Mouse (Mus musculus) forebrain, embryonic 16.5 days (tissue): ENCODE measurements around the gene Oprm1. TPM values are rescaled to one million over a fixed set of nuclear protein-coding genes. Genes with fewer than 3 reads are reported as not detected.
"Not testable (repeated sequence)": the region's sequence is repeated elsewhere in the genome, so short reads cannot be mapped to it uniquely, and the experiment has no call there.

ENCODE experiments used
- ATAC-seq: fragments of 200-750 bp; cut with Nextera tagmentation; 2 replicates; pipeline ENCODE4 v1.8.0; 2017; ENCODE audit warnings: mild to moderate bottlenecking, moderate library complexity
- H3K27ac ChIP-seq: fragments of 300-500 bp; sonication (generic); 2 replicates; pipeline ENCODE4 v1.5.1; 2014; ENCODE audit warnings: low read length, control low read depth
- H3K27me3 ChIP-seq: fragments of 300-500 bp; sonication (generic); replicated peaks from 2 replicates; pipeline ENCODE4 v1.6.1; 2014; ENCODE audit warnings: low read length; ENCODE audit not compliant: control insufficient read depth, insufficient read depth
- H3K36me3 ChIP-seq: fragments of 300-500 bp; sonication (generic); 2 replicates; pipeline ENCODE4 v1.6.1; 2014; ENCODE audit not compliant: control insufficient read depth, insufficient read depth
- H3K4me1 ChIP-seq: fragments of 300-500 bp; sonication (generic); replicated peaks from 2 replicates; pipeline ENCODE4 v1.6.1; 2014; ENCODE audit warnings: low read length; ENCODE audit not compliant: control insufficient read depth, insufficient read depth
- H3K4me2 ChIP-seq: fragments of 300-500 bp; sonication (generic); 2 replicates; pipeline ENCODE4 v1.6.1; 2014; ENCODE audit warnings: mild to moderate bottlenecking, low read length, control low read depth
- H3K4me3 ChIP-seq: fragments of 300-500 bp; sonication (generic); replicated peaks from 2 replicates; pipeline ENCODE4 v1.5.1; 2014; ENCODE audit warnings: mild to moderate bottlenecking, low read length, control low read depth
- H3K9ac ChIP-seq: fragments of 300-500 bp; sonication (generic); replicated peaks from 2 replicates; pipeline ENCODE4 v1.6.1; 2014; ENCODE audit warnings: low read depth, low read length, control low read depth
- H3K9me3 ChIP-seq: fragments of 300-500 bp; sonication (generic); 2 replicates; pipeline ENCODE4 v1.6.1; 2016; ENCODE audit warnings: low read length; ENCODE audit not compliant: control insufficient read depth
- WGBS: fragments of 180-500 bp; shearing (Covaris S2); extraction: QIAGEN DNeasy Blood & Tissue Kit; methylation state at CpG from one replicate; pipeline ENCODE4 v1.1.7; 2014; 5-methylcytosine and 5-hydroxymethylcytosine counted together
- polyA plus RNA-seq: library from polyadenylated mRNA; unstranded; fragments of >200 nt; fragmentation: Nextera tagmentation; extraction: Ambion mirVana; gene quantifications from 2 replicates; pipeline ENCODE4 v1.2.1, GENCODE M21; 2015

The Oprm1 gene
- polyA plus RNA-seq, 1 experiment from 2014 or later: 3.3 TPM

DNA sequence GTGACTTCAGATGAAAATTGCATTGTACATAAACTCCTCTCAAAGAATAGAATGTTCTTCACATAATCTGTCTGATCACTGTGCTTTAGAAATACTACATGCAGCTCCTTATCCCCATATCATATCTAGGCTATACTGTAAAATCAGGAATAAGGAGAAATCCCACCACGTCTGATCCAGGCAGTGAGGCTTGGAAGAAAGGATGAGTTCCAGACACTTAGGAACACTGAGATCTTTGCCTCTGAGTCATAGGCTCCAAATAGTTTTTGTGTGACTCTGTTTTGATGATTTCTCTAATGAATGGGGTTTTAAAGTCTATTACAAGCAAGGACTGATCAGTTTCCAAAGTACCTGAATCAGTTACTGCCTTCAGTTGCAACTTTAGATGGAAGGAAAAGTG lies 83.9 kb downstream of the Oprm1 start:
- Histone ChIP-seq H3K4me2 (no peak overlapping the region), H3K4me3 (no peak overlapping the region), H3K4me1 (no peaks in the 10 kb centered on the region), H3K27ac (no peak overlapping the region), H3K36me3 (no peaks in the 10 kb centered on the region), H3K9me3 (no peaks in the 10 kb centered on the region), H3K27me3 (no peaks in the 10 kb centered on the region), H3K9ac (no peak overlapping the region)
- ATAC-seq: no peak
- WGBS: 91% methylated on average over 1 of the region's 1 CpGs

DNA sequence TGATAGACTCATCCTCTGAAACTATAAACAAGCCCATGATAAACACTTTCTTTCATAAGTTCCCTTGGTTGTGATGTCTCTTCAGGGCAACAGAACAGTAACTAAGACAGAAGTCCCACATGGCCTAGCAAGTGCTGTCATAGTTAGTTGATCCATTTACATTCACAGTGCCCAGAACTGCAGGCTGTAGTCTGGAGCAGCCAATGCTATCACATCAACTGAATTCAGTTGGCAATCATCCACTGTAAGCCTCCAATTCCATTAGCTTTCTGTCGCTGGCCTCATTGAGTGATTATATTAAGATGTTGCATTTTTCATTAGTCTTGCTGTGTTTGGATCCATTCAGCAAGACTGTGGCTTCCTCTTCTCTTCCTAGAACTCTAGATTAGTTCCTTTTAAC lies 88.0 kb downstream of the Oprm1 start:
- no peaks in the 10 kb centered on the region for H3K9me3 ChIP-seq
- H3K4me2 ChIP-seq: no peak overlapping the region
- no peaks in the 10 kb centered on the region for H3K36me3 ChIP-seq
- H3K9ac ChIP-seq: no peak overlapping the region
- no peak overlapping the region for H3K27ac ChIP-seq
- ATAC-seq: peak; percentile 59; the same call in 1 of the 2 replicates
- H3K4me1 ChIP-seq: no peaks in the 10 kb centered on the region
- H3K4me3 ChIP-seq: no peak overlapping the region
- H3K27me3 ChIP-seq: no peaks in the 10 kb centered on the region
- WGBS: 42% methylated on average over 1 of the region's 1 CpGs

DNA sequence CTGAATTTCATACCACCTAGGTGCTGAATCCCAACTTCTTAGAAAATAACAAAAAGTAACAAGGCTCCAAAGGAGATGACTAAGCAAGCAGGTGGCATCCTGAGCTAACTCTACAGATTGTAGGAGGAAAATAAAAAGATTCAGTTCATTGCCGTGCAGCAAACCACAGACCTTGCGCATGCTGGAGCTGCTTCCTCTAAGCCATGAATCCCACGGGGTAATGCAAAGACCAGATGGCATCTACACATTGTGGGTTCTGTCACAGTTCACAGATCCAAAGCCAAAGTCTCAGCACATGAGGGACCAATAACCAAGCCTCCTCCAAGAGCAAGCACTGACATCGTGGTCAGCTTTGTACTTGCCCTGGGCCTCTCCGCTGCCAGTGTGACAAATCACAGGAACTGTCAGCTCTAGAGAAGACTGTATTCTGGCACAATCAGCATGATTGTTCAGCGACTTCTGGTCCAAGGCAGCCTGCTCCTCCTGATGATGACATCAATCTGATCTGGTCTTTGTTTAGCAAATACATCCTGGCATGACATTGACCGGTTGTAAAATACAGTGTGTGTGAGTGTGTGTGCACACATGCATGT lies 90.0 kb downstream of the Oprm1 start:
- Histone ChIP-seq H3K4me1 (no peaks in the 10 kb centered on the region), H3K9ac (no peak overlapping the region), H3K9me3 (no peaks in the 10 kb centered on the region), H3K36me3 (no peaks in the 10 kb centered on the region), H3K4me3 (no peak overlapping the region), H3K4me2 (no peak overlapping the region), H3K27me3 (no peaks in the 10 kb centered on the region), H3K27ac (no peak overlapping the region)
- no peak for ATAC-seq
- WGBS: 62% methylated on average over 7 of the region's 7 CpGs

DNA sequence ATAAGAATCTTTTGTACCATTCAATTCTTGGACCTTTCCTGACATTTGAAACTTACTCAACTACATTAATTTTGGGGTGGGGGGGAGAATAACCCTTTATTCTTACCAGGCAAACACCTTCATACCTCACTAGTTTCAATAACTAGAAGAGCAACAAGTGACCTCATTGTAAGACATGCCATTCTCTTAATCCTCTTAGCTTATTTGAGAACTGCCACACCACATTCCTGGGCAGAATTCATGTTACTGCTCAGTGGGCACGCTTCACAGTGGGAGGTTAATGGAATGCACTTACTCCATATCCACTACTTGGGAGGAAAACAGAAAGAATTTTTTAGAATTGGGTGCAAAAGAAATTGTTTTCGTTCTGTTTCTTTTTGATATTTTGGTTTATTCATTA lies 90.5 kb downstream of the Oprm1 start:
- Histone ChIP-seq H3K4me2 (no peak overlapping the region), H3K9ac (no peak overlapping the region), H3K27ac (no peak overlapping the region), H3K27me3 (no peaks in the 10 kb centered on the region), H3K36me3 (no peaks in the 10 kb centered on the region), H3K4me1 (no peaks in the 10 kb centered on the region), H3K9me3 (no peaks in the 10 kb centered on the region), H3K4me3 (no peak overlapping the region)
- 41% methylated on average over 2 of the region's 2 CpGs for WGBS
- ATAC-seq: no peak

DNA sequence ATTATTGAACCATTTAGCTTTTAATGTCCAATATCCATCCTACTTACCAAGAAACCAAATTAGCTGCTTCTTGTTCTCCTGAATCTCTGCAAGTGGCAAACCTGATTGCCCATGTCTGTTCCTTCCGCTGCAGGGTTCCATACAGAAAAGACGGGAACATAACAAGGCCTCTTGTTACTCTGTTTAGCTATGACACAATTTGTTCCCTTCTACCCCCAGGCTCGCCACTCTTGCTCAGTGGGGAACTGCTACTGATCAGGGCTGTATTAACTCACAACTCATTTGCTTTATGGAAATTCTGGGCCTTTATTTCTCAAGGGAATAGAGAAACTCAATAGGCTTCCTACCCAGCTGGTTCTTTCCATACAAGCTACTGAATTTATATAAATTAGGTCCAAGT lies 97.5 kb downstream of the Oprm1 start:
- Histone ChIP-seq H3K4me2 (no peak overlapping the region), H3K4me1 (no peaks in the 10 kb centered on the region), H3K27ac (no peak overlapping the region), H3K9me3 (no peaks in the 10 kb centered on the region), H3K9ac (no peak overlapping the region), H3K27me3 (no peaks in the 10 kb centered on the region), H3K36me3 (no peaks in the 10 kb centered on the region), H3K4me3 (no peak overlapping the region)
- 28% methylated on average over 3 of the region's 3 CpGs for WGBS
- ATAC-seq: peak; percentile 79

DNA sequence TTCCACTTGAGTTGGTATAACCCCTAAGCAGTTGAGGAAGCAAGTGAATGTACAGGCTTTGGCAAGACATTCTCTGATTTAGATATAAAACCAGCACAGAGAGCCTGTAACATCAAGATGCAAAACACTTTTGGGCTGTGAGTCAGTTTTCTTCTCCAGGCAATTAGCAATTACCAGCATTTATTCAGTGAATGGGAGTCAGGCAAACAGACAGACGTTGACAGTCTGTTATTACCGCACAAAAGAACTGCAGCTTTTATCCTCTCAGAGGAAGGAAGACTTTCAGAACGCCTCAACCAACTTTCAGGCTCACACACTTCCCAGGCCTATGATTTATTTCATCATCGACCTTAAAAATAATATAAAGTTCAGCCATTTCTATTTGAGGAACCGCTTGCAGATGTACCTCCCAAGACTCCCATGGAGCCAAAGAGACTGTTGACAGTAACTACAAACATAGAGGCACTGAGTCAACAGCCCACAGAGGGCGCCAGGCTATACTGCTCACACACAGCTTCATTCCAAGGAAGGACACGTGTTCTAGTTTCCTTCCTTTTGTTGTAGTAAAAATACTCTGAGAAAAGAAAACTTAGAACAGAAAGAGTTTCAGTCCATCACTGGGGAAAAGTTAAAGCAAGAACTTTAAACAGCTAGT lies 113.2 kb downstream of the Oprm1 start:
- peak overlapping the region; percentile 41 for H3K27ac ChIP-seq
- H3K4me3 ChIP-seq: no peak overlapping the region
- ATAC-seq: peak; percentile 92

DNA sequence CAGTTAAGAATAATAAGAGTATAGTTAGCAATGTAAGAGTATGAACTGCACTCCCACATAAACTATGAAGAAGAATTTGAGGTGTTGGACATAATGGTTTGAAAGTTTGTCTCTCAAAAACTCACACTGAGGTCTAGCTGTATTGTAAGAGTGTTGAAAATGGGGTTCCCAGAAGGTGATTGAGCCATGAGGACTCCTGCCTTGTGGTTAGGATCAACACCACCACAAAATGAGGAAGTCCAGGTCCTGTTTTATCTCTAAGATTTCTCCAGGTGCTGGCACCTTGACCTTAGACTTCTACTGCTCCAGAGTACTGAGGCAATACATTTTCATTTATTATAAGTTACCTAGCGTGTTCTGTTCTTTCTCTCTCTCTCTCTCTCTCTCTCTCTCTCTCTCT lies 115.6 kb downstream of the Oprm1 start:
- no peak overlapping the region for H3K4me3 ChIP-seq
- WGBS: 85% methylated on average over 1 of the region's 1 CpGs
- no peak overlapping the region for H3K27ac ChIP-seq
- H3K36me3 ChIP-seq: no peaks in the 10 kb centered on the region
- ATAC-seq: no peak
- no peaks in the 10 kb centered on the region for H3K27me3 ChIP-seq
- H3K4me1 ChIP-seq: 0 out of 2 replicates have a peak, but pooled peaks cover 2% of the 10 kb centered on the region
- H3K9ac ChIP-seq: no peak overlapping the region
- H3K9me3 ChIP-seq: peaks cover 3% of the 10 kb centered on the region; the same call in 1 of the 2 replicates
- H3K4me2 ChIP-seq: no peak overlapping the region

More for the DNA sequence above, 113.2 kb downstream of the Oprm1 start:
- Histone ChIP-seq H3K36me3 (no peaks in the 10 kb centered on the region), H3K4me2 (no peak overlapping the region), H3K9ac (no peak overlapping the region), H3K27me3 (no peaks in the 10 kb centered on the region), H3K9me3 (peaks cover 8% of the 10 kb centered on the region; the same call in 1 of the 2 replicates), H3K4me1 (0 out of 2 replicates have a peak, but pooled peaks cover 2% of the 10 kb centered on the region)
- 63% methylated on average over 7 of the region's 7 CpGs for WGBS

DNA sequence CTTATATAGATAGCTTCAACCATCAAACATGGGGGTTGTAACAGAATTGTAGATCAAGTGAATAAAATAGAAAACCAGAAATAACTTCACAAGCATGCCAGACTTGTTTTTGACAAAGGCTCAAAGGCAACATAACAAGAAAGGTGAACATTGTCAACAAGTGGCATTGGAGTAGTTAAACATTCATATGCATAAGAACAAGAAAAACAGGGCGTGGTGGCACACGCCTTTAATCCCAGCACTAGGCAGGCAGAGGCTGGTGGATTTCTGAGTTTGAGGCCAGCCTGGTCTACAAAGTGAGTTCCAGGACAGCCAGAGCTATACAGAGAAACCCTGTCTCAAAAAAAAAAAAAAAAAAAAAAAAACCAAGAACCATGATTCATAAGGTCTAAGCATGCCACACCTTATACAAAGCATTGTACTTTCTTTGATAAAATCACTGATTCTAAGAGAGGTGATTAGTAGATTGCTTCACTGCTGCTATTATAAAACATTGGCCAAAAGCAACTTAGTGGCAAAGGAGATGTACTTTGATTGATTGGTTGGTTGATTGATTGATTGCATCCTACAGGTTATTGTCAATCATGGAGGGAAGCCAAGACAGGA lies 120.1 kb downstream of the Oprm1 start:
- Histone ChIP-seq H3K4me2 (no peak overlapping the region), H3K27me3 (no peaks in the 10 kb centered on the region), H3K4me3 (no peak overlapping the region), H3K27ac (no peak overlapping the region), H3K36me3 (no peaks in the 10 kb centered on the region), H3K9me3 (no peaks in the 10 kb centered on the region), H3K4me1 (no peaks in the 10 kb centered on the region), H3K9ac (no peak overlapping the region)
- ATAC-seq: no peak
- 89% methylated on average over 2 of the region's 2 CpGs for WGBS

DNA sequence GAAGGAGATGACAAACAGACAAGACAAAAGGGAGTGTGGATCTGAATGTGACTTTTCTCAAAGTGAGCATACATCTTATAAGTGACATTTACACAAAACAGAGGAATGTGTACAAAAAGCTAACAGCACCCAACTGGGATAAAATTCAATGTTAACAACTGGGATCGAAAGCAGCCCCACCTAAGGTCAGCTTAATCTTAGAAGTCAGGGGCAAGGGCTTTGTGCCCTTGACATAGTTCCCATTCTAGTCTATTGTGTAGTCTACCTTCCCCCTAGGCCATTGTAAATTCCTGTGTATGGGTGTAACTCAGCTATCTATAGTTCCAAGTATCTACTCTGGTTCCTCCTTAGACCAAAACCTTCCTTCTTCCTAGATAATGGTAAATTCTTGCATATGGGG lies 123.7 kb downstream of the Oprm1 start:
- not testable (repeated sequence) for H3K4me2 ChIP-seq, H3K9me3 ChIP-seq, H3K4me1 ChIP-seq, H3K36me3 ChIP-seq, H3K27me3 ChIP-seq, H3K27ac ChIP-seq, H3K9ac ChIP-seq, H3K4me3 ChIP-seq, ATAC-seq
- WGBS: 96% methylated on average over 1 of the region's 1 CpGs
